Mouse (Mus musculus) limb, embryonic 13.5 days (tissue): ENCODE results near the gene Chrnb1. TPM values are rescaled to one million over a fixed set of nuclear protein-coding genes. Genes with fewer than 3 reads are reported as not detected.
A peak's percentile ranks its signal among the peaks of the same experiment; 100 is the strongest.

Source experiments
- ATAC-seq: fragments of 200-750 bp; cut with Nextera tagmentation; 2 replicates; pipeline ENCODE4 v1.8.0; 2017; ENCODE audit warnings: low read depth, moderate number of reproducible peaks, moderate TSS enrichment; ENCODE audit not compliant: low FRiP score
- H3K27ac ChIP-seq: fragments of 300-500 bp; sonication (generic); 2 replicates; pipeline ENCODE4 v1.5.1; 2015; ENCODE audit warnings: inconsistent platforms, mild to moderate bottlenecking, moderate library complexity
- H3K27me3 ChIP-seq: fragments of 300-500 bp; sonication (generic); 2 replicates; pipeline ENCODE4 v1.6.1; 2015; ENCODE audit warnings: mild to moderate bottlenecking, inconsistent platforms
- H3K36me3 ChIP-seq: fragments of 300-500 bp; sonication (generic); 2 replicates; pipeline ENCODE4 v1.6.1; 2015; ENCODE audit warnings: inconsistent platforms, mild to moderate bottlenecking, moderate library complexity
- H3K4me1 ChIP-seq: fragments of 300-500 bp; sonication (generic); 2 replicates; pipeline ENCODE4 v1.6.1; 2015; ENCODE audit warnings: inconsistent platforms
- H3K4me2 ChIP-seq: fragments of 300-500 bp; sonication (generic); replicated peaks from 2 replicates; pipeline ENCODE4 v1.6.1; 2015; ENCODE audit warnings: inconsistent platforms, mild to moderate bottlenecking, moderate library complexity
- H3K4me3 ChIP-seq: fragments of 300-500 bp; sonication (generic); 2 replicates; pipeline ENCODE4 v1.5.1; 2015; ENCODE audit warnings: moderate library complexity, mild to moderate bottlenecking, inconsistent platforms
- H3K9ac ChIP-seq: fragments of 300-500 bp; sonication (generic); 2 replicates; pipeline ENCODE4 v1.6.1; 2015; ENCODE audit warnings: mild to moderate bottlenecking, inconsistent platforms
- H3K9me3 ChIP-seq: fragments of 300-500 bp; sonication (generic); 2 replicates; pipeline ENCODE4 v1.6.1; 2016; ENCODE audit warnings: inconsistent platforms
- WGBS: fragments of 180-500 bp; shearing (Covaris S2); methylation state at CpG from one replicate; pipeline ENCODE4 v1.1.7; 2015; 5-methylcytosine and 5-hydroxymethylcytosine counted together
- polyA plus RNA-seq: library from polyadenylated mRNA; unstranded; fragments of >200 nt; fragmentation: Nextera tagmentation; extraction: Ambion mirVana; gene quantifications from 2 replicates; pipeline ENCODE4 v1.2.1, GENCODE M21; 2015

The Chrnb1 gene
- polyA plus RNA-seq, 1 experiment from 2014 or later: 27.7 TPM

DNA sequence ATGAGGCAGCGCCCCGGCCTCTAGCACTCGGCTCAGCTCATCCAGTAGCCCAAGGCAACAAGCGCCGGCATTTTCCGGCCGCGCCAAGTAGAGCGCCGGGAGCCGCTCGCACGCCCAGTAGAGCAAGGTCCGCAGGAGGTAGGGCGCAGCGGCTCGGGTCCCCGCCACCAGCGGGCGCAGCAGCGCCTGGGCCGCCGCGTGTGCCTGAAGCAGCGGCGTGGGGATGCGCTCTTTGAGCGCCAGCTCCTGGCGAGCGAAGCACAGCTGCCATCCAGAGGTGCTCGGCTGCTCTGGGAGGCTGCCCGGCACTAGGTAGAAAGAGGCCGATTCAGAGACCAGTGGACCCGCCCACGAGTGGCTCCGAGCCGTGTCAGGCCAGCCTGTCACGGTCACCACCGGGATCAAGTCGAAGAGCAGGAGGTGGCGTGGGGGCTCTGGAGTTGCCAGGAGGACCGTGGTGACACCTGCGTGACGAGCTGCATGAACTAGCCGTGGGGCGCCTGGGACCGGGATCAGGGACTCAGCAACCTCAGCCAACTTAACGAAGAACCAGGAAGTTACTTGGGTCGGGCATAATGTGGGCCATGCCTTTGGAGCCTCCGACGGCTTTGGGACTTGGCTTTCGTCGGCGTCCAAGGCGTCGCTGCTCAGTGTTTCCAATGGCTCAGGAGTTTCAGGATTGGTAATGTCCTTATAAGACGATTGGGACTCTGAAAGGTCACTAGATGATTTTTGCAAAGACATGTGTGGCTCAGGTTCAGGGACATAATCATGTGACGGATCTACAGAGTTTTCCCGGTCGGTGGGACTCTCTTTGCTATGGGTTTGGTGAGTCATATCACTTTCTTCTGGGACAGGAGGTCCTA, 8.3 kb upstream of the Chrnb1 start:
- H3K9me3 ChIP-seq: no peaks in the 10 kb centered on the region
- H3K4me3 ChIP-seq: peak overlapping the region; percentile 57
- no peaks in the 10 kb centered on the region for H3K36me3 ChIP-seq
- peak overlapping the region; percentile 79 for H3K9ac ChIP-seq
- peak overlapping the region; percentile 92 for H3K4me2 ChIP-seq
- 2% methylated on average over 60 of the region's 60 CpGs for WGBS
- H3K4me1 ChIP-seq: peaks cover 61% of the 10 kb centered on the region
- ATAC-seq: peak; percentile 26; the same call in 1 of the 2 replicates
- H3K27ac ChIP-seq: 0 out of 2 replicates have a peak overlapping the region, but pooled peaks have one; percentile 3
- peaks cover 86% of the 10 kb centered on the region for H3K27me3 ChIP-seq

DNA sequence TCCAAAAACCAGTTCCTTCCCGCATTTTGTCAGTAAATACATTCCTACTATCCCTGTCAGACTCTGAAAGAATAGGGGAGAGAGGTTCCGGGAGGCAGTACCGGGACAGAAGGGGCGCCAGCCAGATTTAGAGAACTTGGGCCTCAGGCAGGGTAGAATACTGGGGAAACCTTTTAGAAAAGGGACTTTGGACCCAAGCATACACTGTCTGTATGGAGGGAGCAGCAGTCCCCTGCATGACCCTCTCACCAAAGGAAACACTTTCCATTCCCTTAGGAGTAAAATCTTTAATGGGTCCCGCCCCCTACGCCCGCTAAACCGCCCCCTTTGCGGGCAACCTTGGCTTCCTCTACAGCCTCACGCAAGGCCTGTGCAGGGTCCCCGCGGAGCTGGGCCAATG, 7.6 kb upstream of the Chrnb1 start:
- no peaks in the 10 kb centered on the region for H3K9me3 ChIP-seq
- WGBS: 1% methylated on average over 12 of the region's 12 CpGs
- no peak for ATAC-seq
- 0 out of 2 replicates have a peak overlapping the region, but pooled peaks have one; percentile 3 for H3K27ac ChIP-seq
- peak overlapping the region; percentile 92 for H3K4me2 ChIP-seq
- peaks cover 93% of the 10 kb centered on the region for H3K27me3 ChIP-seq
- H3K4me3 ChIP-seq: peak overlapping the region; percentile 57
- H3K9ac ChIP-seq: peak overlapping the region; percentile 79
- H3K36me3 ChIP-seq: no peaks in the 10 kb centered on the region
- H3K4me1 ChIP-seq: peaks cover 63% of the 10 kb centered on the region

GRCm38 (mm10) chr11:69802648-69803105, 6.9 kb upstream of the Chrnb1 start:
- Histone ChIP-seq H3K27ac (0 out of 2 replicates have a peak overlapping the region, but pooled peaks have one; percentile 17), H3K4me2 (peak overlapping the region; percentile 92), H3K36me3 (no peaks in the 10 kb centered on the region), H3K9me3 (no peaks in the 10 kb centered on the region), H3K4me3 (peak overlapping the region; percentile 57), H3K9ac (peak overlapping the region; percentile 79), H3K4me1 (peaks cover 63% of the 10 kb centered on the region), H3K27me3 (peaks cover 94% of the 10 kb centered on the region)
- 0 out of 2 replicates have a peak, but pooled peaks have one; percentile 33 for ATAC-seq
- WGBS: under 1% methylated on average over 32 of the region's 33 CpGs

- Histone ChIP-seq H3K4me1 (peaks cover 63% of the 10 kb centered on the region), H3K9ac (peak within 1 kb of the TSS; percentile 79), H3K4me2 (peak within 1 kb of the TSS; percentile 92), H3K36me3 (no peaks in the 10 kb centered on the region), H3K27me3 (peaks cover 93% of the 10 kb centered on the region), H3K27ac (peak within 1 kb of the TSS; percentile 61; the same call in 1 of the 2 replicates), H3K9me3 (no peaks in the 10 kb centered on the region), H3K4me3 (peak within 1 kb of the TSS; percentile 57)
- 1% methylated on average over 33 of the region's 33 CpGs for WGBS
- no peak for ATAC-seq
These were observed 5.7 kb upstream of the Chrnb1 start, which contains the start of gene Fgf11 for GRCm38 (mm10) chr11:69801379-69801977. Gene Fgf11, minus strand, starts transcription at chr11:69801857.

GRCm38 (mm10) chr11:69800392-69801197, 4.9 kb upstream of the Chrnb1 start:
- Histone ChIP-seq H3K4me3 (peak overlapping the region; percentile 57), H3K9me3 (no peaks in the 10 kb centered on the region), H3K27me3 (peaks cover 93% of the 10 kb centered on the region), H3K4me1 (peaks cover 70% of the 10 kb centered on the region), H3K27ac (peak overlapping the region; percentile 61; the same call in 1 of the 2 replicates), H3K9ac (peak overlapping the region; percentile 79), H3K36me3 (no peaks in the 10 kb centered on the region), H3K4me2 (peak overlapping the region; percentile 92)
- ATAC-seq: peak; percentile 64
- 1% methylated on average over 36 of the region's 36 CpGs for WGBS

- H3K4me2 ChIP-seq: peak overlapping the region; percentile 92
- peak overlapping the region; percentile 61; the same call in 1 of the 2 replicates for H3K27ac ChIP-seq
- H3K36me3 ChIP-seq: no peaks in the 10 kb centered on the region
- H3K27me3 ChIP-seq: peaks cover 91% of the 10 kb centered on the region
- WGBS: under 1% methylated on average over 11 of the region's 11 CpGs
- H3K9me3 ChIP-seq: no peaks in the 10 kb centered on the region
- H3K4me3 ChIP-seq: peak overlapping the region; percentile 57
- peaks cover 73% of the 10 kb centered on the region for H3K4me1 ChIP-seq
- ATAC-seq: no peak
- peak overlapping the region; percentile 79 for H3K9ac ChIP-seq
These were observed 4.3 kb upstream of the Chrnb1 start for GRCm38 (mm10) chr11:69800138-69800391.

DNA sequence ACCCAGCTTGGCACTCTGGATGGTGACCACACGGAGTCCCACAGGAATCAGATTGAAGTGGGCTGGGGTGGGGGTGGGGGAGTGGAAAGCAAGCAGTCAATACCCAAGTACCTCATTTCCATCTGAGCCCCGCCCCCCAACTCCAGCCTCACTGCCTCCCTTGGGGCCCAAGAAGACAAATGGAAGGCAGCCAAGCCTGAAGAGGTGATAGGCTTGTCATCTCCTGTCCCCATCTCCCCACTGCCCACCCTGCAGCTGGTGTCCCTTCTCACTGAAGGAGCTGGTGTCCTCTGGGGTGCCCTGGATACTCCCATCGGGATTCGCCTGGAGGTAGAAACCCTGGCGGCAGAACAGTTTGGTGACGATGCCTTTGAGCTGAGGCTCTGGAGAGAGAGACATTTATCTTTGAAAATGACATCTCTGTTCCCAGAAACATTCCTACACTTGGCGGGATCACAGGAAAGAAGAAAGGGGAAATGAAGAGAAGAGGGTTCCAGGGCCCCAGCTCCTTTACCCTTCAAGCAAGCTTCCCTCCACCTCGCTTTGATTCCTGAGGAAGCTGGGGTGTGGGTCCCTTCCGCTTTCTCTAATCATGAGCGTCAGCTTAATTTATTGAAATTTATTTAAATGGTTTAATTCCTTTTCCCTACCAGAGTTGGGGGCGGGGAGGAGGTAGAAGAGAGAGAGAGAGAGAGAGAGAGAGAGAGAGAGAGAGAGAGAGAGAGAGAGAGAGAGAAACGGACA, 3.8 kb upstream of the Chrnb1 start:
- no peak overlapping the region for H3K27ac ChIP-seq
- H3K4me2 ChIP-seq: peak overlapping the region; percentile 92
- WGBS: 28% methylated on average over 12 of the region's 12 CpGs
- H3K4me3 ChIP-seq: peak overlapping the region; percentile 57
- no peaks in the 10 kb centered on the region for H3K9me3 ChIP-seq
- ATAC-seq: no peak
- no peaks in the 10 kb centered on the region for H3K36me3 ChIP-seq
- peaks cover 69% of the 10 kb centered on the region for H3K4me1 ChIP-seq
- H3K27me3 ChIP-seq: peaks cover 91% of the 10 kb centered on the region
- 0 out of 2 replicates have a peak overlapping the region, but pooled peaks have one; percentile 25 for H3K9ac ChIP-seq

GRCm38 (mm10) chr11:69797924-69798323, 2.2 kb upstream of the Chrnb1 start:
- Histone ChIP-seq H3K27me3 (peaks cover 88% of the 10 kb centered on the region), H3K27ac (no peak overlapping the region), H3K4me2 (no peak overlapping the region), H3K4me1 (peaks cover 52% of the 10 kb centered on the region), H3K9ac (no peak overlapping the region), H3K4me3 (no peak overlapping the region), H3K9me3 (no peaks in the 10 kb centered on the region), H3K36me3 (no peaks in the 10 kb centered on the region)
- ATAC-seq: no peak
- 62% methylated on average over 7 of the region's 7 CpGs for WGBS

DNA sequence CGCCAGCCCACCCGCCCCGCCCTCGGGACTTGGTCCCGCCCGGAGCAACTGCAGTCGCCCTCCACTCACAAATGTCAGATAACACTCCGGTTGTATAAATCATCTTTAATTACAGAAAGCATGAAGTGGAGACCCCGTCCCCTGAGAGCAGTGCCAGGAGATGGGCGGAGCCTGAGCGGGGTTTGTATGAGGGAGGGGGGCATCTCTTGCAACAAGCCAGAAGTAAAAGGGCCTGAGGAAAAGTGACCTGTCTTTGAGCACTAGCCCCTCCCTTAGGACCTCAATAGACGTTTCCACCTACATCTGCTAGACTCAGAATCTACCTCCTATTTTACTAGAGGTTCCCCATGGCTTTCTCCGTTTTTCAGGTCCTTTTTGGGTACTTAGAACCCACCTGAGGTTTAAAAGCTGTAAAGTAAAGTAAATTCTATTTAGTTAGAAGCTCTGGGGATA, 266 bp upstream of the Chrnb1 start:
- WGBS: under 1% methylated on average over 13 of the region's 13 CpGs
- no peaks in the 10 kb centered on the region for H3K9me3 ChIP-seq
- H3K27ac ChIP-seq: 0 out of 2 replicates have a peak overlapping the region, but pooled peaks have one; percentile 56
- H3K9ac ChIP-seq: peak overlapping the region; percentile 66
- H3K4me2 ChIP-seq: peak overlapping the region; percentile 90
- H3K36me3 ChIP-seq: no peaks in the 10 kb centered on the region
- H3K4me3 ChIP-seq: peak overlapping the region; percentile 54
- ATAC-seq: no peak
- peaks cover 33% of the 10 kb centered on the region for H3K4me1 ChIP-seq
- peaks cover 70% of the 10 kb centered on the region for H3K27me3 ChIP-seq

GRCm38 (mm10) chr11:69793429-69793828, 2.3 kb downstream of the Chrnb1 start:
- 58% methylated on average over 5 of the region's 5 CpGs for WGBS
- H3K36me3 ChIP-seq: no peaks in the 10 kb centered on the region
- no peak overlapping the region for H3K9ac ChIP-seq
- H3K27ac ChIP-seq: no peak overlapping the region
- no peaks in the 10 kb centered on the region for H3K9me3 ChIP-seq
- peaks cover 49% of the 10 kb centered on the region for H3K27me3 ChIP-seq
- no peak overlapping the region for H3K4me3 ChIP-seq
- ATAC-seq: no peak
- H3K4me2 ChIP-seq: no peak overlapping the region
- peaks cover 11% of the 10 kb centered on the region for H3K4me1 ChIP-seq

DNA sequence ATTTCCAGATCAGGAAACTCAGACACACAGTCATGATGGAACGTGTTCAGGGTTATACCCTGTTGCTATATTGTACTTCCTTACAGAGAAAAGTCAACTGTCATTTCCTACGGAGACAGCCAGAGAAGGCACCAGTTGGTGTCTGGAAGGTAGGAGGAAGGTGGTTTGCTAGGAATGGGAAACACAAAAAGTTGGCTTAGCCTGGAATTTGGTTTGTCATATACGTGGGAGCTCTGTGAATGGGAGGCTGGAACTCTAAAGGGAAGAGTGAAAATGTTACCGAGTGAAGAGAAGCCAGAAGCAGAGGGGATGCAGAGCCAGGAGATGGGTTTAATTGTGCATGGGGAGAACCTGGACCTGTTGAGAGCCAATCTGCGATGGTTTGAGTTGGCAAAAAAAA, 4.3 kb downstream of the Chrnb1 start:
- peaks cover 11% of the 10 kb centered on the region for H3K4me1 ChIP-seq
- no peak for ATAC-seq
- H3K27ac ChIP-seq: no peak overlapping the region
- no peak overlapping the region for H3K9ac ChIP-seq
- no peak overlapping the region for H3K4me2 ChIP-seq
- no peaks in the 10 kb centered on the region for H3K9me3 ChIP-seq
- 72% methylated on average over 5 of the region's 5 CpGs for WGBS
- no peak overlapping the region for H3K4me3 ChIP-seq
- peaks cover 30% of the 10 kb centered on the region for H3K27me3 ChIP-seq
- H3K36me3 ChIP-seq: no peaks in the 10 kb centered on the region
